Mouse (Mus musculus): Measurements from ENCODE around the gene Whrn. TPM values are rescaled to one million over a fixed set of nuclear protein-coding genes. Genes with fewer than 3 reads are reported as not detected.
A peak's percentile ranks its signal among the peaks of the same experiment; 100 is the strongest.

The Whrn gene
- total RNA-seq, 2 experiments from 2014 or later: 4.3 to 5.3 TPM

GRCm38 (mm10) chr4:63409317-63409907 is 86.4 kb downstream of the Whrn start:
- DNase-seq (ENCODE audit: low spot score in 2 of 2): no peak

- DNase-seq (ENCODE audit: low spot score in 2 of 2): peak in 1 of 2 experiments; percentile 47
Measured at GRCm38 (mm10) chr4:63408649-63409048, 87.1 kb downstream of the Whrn start.

- DNase-seq (ENCODE audit: low spot score in 2 of 2): no peak
Measured at GRCm38 (mm10) chr4:63408247-63408646, 87.5 kb downstream of the Whrn start.

GRCm38 (mm10) chr4:63405683-63406082 is 90.1 kb downstream of the Whrn start:
- no peak for DNase-seq (ENCODE audit: low spot score in 2 of 2)

- no peak for DNase-seq (ENCODE audit: low spot score in 2 of 2)
Measured at GRCm38 (mm10) chr4:63405051-63405450, 90.7 kb downstream of the Whrn start.

- no peak for DNase-seq (ENCODE audit: low spot score in 2 of 2)
Measured at GRCm38 (mm10) chr4:63404205-63404604, 91.6 kb downstream of the Whrn start.

DNA sequence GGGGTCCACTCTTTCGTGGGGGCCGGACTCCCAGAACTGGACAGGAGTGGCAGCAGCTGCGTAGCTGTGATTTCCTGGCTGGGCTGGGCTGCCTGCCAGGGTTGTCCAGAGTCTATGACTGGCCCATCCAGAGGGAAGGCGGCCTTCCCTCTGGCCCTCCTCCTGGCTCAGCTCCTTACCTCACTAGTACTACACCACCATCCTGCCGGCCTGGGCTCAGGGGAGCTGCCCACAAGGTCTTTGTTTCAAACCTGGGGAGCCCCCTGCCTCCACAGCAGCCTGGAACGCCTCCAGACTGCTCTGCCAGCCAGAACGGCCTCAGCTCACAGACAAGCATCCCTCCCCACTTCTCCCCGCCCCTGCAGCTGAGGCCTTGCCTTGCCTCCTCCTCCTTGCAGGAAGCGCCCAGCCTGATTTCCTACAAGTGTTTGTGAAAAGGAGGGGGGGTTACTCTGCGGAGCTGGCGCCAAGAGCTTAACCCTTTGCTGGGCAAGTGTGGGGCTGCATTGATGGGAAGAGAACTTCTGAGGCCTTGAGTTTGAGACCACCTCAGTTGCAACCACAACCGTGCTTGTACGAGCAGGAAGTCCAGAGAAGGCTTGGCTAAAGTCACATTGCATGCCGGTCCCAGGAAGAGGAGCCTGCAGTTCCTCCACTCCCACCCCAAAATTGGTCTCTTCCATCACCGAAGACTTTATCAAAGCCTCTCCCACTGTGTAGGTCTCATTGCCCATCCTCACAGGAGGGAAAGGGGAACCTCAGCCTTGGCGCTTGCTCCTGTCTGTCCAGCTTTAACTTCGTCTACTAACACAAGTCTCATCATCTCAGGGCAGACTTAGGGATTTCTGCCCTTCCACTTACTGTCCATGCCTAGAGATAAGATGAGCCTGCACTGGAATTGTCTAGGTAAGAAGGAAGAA is 92.5 kb downstream of the Whrn start, which contains the start of gene Akna:
TSS of gene Akna (minus strand) at position 315 of the 920 bp plus-strand sequence.
- peak; percentile 91 to 94 for DNase-seq (ENCODE audit: low spot score in 2 of 2)

GRCm38 (mm10) chr4:63402558-63402957 is 93.2 kb downstream of the Whrn start:
- DNase-seq (ENCODE audit: low spot score in 2 of 2): no peak

- no peak for DNase-seq (ENCODE audit: low spot score in 2 of 2)
Measured at GRCm38 (mm10) chr4:63402056-63402455, 93.7 kb downstream of the Whrn start.

GRCm38 (mm10) chr4:63401620-63402019 is 94.2 kb downstream of the Whrn start:
- no peak for DNase-seq (ENCODE audit: low spot score in 2 of 2)

GRCm38 (mm10) chr4:63400541-63401306 is 95.1 kb downstream of the Whrn start:
- DNase-seq (ENCODE audit: low spot score in 2 of 2): no peak

DNA sequence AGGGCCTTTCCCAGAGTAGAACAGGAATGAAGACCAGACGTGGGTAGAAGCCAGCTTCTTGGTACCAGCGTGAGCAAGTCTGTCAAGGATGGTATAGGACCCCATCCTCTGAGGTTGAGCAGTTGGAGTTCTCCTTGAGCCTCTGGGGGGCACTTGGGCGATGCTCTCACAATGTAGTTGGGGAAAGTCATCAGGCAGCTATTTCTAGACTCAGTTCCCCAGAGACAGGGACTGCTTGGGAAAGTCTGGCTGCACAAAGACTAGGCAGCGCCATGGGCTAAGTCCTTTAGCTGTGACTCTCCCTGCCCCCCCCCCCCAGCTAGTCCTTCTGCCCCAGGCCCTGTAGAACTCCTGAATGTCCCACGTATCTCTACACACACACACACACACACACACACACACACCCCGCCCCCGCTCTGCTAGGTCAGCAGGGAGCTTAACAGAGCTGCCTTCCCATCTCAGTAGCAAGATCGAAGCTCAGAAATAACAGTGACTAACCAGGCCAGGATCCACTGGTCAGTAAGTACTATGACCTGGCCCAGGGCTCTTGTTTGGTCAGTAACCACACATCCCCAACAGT is 96.0 kb downstream of the Whrn start:
- no peak for DNase-seq (ENCODE audit: low spot score in 2 of 2)

GRCm38 (mm10) chr4:63398854-63399609 is 96.8 kb downstream of the Whrn start:
- DNase-seq (ENCODE audit: low spot score in 2 of 2): peak in 1 of 2 experiments; percentile 70

- no peak for DNase-seq (ENCODE audit: low spot score in 2 of 2)
Measured at GRCm38 (mm10) chr4:63397981-63398537, 97.7 kb downstream of the Whrn start.

- no peak for DNase-seq (ENCODE audit: low spot score in 2 of 2)
Measured at GRCm38 (mm10) chr4:63391322-63391721, 104.5 kb downstream of the Whrn start.

DNA sequence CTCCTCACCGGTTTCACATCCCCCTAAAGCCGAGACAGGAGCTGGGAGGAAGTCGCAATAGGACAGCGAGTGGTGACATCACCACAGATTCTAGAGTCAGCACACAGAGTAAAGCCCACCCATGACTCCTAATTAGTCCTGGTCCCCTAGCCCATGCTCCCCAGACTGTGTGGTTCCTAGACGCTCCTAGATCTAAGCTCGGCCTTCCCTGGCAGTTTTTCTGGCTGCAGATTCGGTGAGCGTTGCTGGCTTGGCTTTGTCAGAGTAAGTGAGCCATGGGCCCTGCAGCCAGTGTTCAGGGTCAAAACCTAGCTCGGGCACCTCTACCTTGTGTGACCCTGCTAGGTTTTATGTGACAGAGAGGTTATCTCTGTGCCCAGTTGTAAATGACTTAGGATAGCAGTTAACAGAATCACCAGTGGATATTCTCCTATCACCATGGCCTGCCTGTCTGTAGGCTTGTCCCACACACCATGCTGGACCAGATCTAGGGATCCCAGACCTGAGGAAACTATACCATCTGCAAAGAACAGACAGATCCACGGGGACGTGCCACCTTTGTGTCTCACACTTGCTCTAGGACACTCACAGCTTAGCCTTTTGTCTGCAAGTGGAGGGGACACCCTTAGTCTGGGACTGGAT is 105.8 kb downstream of the Whrn start:
- DNase-seq (ENCODE audit: low spot score in 2 of 2): no peak

- no peak for DNase-seq (ENCODE audit: low spot score in 2 of 2)
Measured at GRCm38 (mm10) chr4:63389121-63389886, 106.5 kb downstream of the Whrn start.

DNA sequence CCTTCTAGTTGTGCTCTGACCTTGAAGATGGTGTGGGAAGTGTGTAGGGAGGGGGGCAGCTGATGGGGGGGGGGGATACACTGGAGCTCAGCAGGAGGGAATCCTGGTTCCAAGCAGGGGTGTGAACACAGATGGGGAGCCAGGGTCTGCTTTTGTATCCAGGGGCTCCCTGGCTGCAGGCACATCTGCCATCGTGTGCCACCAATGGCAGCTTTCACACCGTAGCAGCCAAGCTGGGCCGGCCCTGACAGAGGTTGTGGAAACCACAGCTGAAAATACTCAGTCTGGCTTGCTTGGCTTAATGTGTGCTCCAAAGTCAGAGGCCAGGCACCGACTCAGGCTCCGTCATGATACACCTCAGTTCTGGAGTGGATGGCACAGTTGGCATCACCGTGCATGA is 107.8 kb downstream of the Whrn start:
- no peak for DNase-seq (ENCODE audit: low spot score in 2 of 2)

GRCm38 (mm10) chr4:63385784-63386183 is 110.0 kb downstream of the Whrn start:
- DNase-seq (ENCODE audit: low spot score in 2 of 2): no peak

Data from gastrocnemius, postnatal 4 days (tissue).